8 mouse cellular contexts compared by ENCODE assay signal in genomic region chr7:64049183-64049965, GRCm38 (mm10).
DNase-seq lines count a peak whose midpoint lies in the region; ATAC-seq lines count a peak whose summit lies in the region.

No protein-coding gene starts in this region.

- H3K4me2 ChIP-seq in forebrain, embryonic 12.5 days = peak overlapping the region; percentile 77
- peak overlapping the region; percentile 82; the same call in 1 of the 2 replicates for H3K4me2 ChIP-seq in intestine, embryonic 16.5 days (ENCODE audit: low read depth, low read length)
- peak overlapping the region; percentile 82 for H3K4me2 ChIP-seq in midbrain, embryonic 12.5 days (replicated peaks)

- no peaks in the 10 kb centered on the region for H3K36me3 ChIP-seq in forebrain, embryonic 12.5 days (replicated peaks)
- no peaks in the 10 kb centered on the region for H3K36me3 ChIP-seq in intestine, embryonic 16.5 days (ENCODE audit: control insufficient read depth, insufficient read depth, low read length)
- no peaks in the 10 kb centered on the region for H3K36me3 ChIP-seq in midbrain, embryonic 12.5 days

- peak overlapping the region; percentile 42; the same call in 1 of the 2 replicates for H3K4me3 ChIP-seq in forebrain, embryonic 12.5 days (replicated peaks)
- H3K4me3 ChIP-seq in intestine, embryonic 16.5 days (ENCODE audit: low read length) = no peak overlapping the region
- H3K4me3 ChIP-seq in midbrain, embryonic 12.5 days = peak overlapping the region; percentile 50; the same call in 1 of the 2 replicates

- peak; percentile 9; the same call in 1 of the 2 replicates for ATAC-seq in forebrain, embryonic 12.5 days (ENCODE audit: low FRiP score)
- ATAC-seq in intestine, embryonic 16.5 days = peak; percentile 69
- no peak for ATAC-seq in midbrain, embryonic 12.5 days (ENCODE audit: low FRiP score, low read depth)

- peak; percentile 44 for DNase-seq in layer of hippocampus, adult 9-11 months
- no peak for DNase-seq in layer of hippocampus, adult 8-10 months (ENCODE audit: low spot score in 2 of 2)
- DNase-seq in thymus, postnatal 25 days = peak; percentile 47
- DNase-seq in urinary bladder, adult 2 months (ENCODE audit: low spot score) = no peak
- DNase-seq in left cerebral cortex, adult 9 months (ENCODE audit: low spot score in 2 of 2) = no peak

- peak overlapping the region; percentile 66; the same call in 1 of the 2 replicates for H3K9ac ChIP-seq in forebrain, embryonic 12.5 days
- H3K9ac ChIP-seq in intestine, embryonic 16.5 days (ENCODE audit: low read depth, low read length) = peak overlapping the region; percentile 78; the same call in 1 of the 2 replicates
- 0 out of 2 replicates have a peak overlapping the region, but pooled peaks have one; percentile 75 for H3K9ac ChIP-seq in midbrain, embryonic 12.5 days (replicated peaks)

- H3K27ac ChIP-seq in forebrain, embryonic 12.5 days = no peak overlapping the region
- H3K27ac ChIP-seq in intestine, embryonic 16.5 days (ENCODE audit: low read length) = no peak overlapping the region
- H3K27ac ChIP-seq in midbrain, embryonic 12.5 days (replicated peaks) = no peak overlapping the region

- H3K9me3 ChIP-seq in forebrain, embryonic 12.5 days = no peaks in the 10 kb centered on the region
- no peaks in the 10 kb centered on the region for H3K9me3 ChIP-seq in intestine, embryonic 16.5 days (ENCODE audit: control insufficient read depth, low read length)
- no peaks in the 10 kb centered on the region for H3K9me3 ChIP-seq in midbrain, embryonic 12.5 days

- H3K4me1 ChIP-seq in forebrain, embryonic 12.5 days = peaks cover 15% of the 10 kb centered on the region
- peaks cover 9% of the 10 kb centered on the region for H3K4me1 ChIP-seq in intestine, embryonic 16.5 days (ENCODE audit: control insufficient read depth, insufficient read depth, low read length)
- H3K4me1 ChIP-seq in midbrain, embryonic 12.5 days = peaks cover 13% of the 10 kb centered on the region

- 77% methylated on average over 11 of the region's 11 CpGs for WGBS in forebrain, embryonic 12.5 days
- 60% methylated on average over 11 of the region's 11 CpGs for WGBS in intestine, embryonic 16.5 days
- 73% methylated on average over 11 of the region's 11 CpGs for whole genome bisulfite sequencing in midbrain, embryonic 12.5 days

- H3K27me3 ChIP-seq in forebrain, embryonic 12.5 days = 0 out of 2 replicates have a peak, but pooled peaks cover 5% of the 10 kb centered on the region
- H3K27me3 ChIP-seq in intestine, embryonic 16.5 days (replicated peaks; ENCODE audit: control insufficient read depth, insufficient read depth, low read length) = no peaks in the 10 kb centered on the region
- H3K27me3 ChIP-seq in midbrain, embryonic 12.5 days = peaks cover 3% of the 10 kb centered on the region; the same call in 1 of the 2 replicates

Comparison
In these comparisons a context has a peak if more than half of its experiments do, and no peak if none do; other contexts are left out.
1. DNase-seq: peak in layer of hippocampus, adult 9-11 months (single experiment) and thymus, postnatal 25 days (single experiment); none in layer of hippocampus, adult 8-10 months (0 of 2), urinary bladder, adult 2 months (single experiment) and left cerebral cortex, adult 9 months (0 of 2).
2. Peak in every context shown above with its lines, with median percentiles within 50 percentile points of each other: H3K4me2 ChIP-seq and H3K9ac ChIP-seq.